Mouse (Mus musculus) gastrocnemius, adult 8-10 months (tissue): ENCODE results near the gene Cdk17. TPM values are rescaled to one million over a fixed set of nuclear protein-coding genes. Genes with fewer than 3 reads are reported as not detected.
A peak's percentile ranks its signal among the peaks of the same experiment; 100 is the strongest.

Experiments used
- DNase-seq, 2 experiments: peaks; one replicate each; pipeline ENCODE4 v3.0.0; 2022; ENCODE audit warnings: low spot score in 2 of 2
- total RNA-seq, 4 experiments: library from RNA; stranded (reverse); gene quantifications; 2 replicates each; pipeline ENCODE4 v1.2.4; 2022

Gene Cdk17
- total RNA-seq, 4 experiments from 2014 or later, result 3.3 to 6.1 (median 4.2) TPM

DNA sequence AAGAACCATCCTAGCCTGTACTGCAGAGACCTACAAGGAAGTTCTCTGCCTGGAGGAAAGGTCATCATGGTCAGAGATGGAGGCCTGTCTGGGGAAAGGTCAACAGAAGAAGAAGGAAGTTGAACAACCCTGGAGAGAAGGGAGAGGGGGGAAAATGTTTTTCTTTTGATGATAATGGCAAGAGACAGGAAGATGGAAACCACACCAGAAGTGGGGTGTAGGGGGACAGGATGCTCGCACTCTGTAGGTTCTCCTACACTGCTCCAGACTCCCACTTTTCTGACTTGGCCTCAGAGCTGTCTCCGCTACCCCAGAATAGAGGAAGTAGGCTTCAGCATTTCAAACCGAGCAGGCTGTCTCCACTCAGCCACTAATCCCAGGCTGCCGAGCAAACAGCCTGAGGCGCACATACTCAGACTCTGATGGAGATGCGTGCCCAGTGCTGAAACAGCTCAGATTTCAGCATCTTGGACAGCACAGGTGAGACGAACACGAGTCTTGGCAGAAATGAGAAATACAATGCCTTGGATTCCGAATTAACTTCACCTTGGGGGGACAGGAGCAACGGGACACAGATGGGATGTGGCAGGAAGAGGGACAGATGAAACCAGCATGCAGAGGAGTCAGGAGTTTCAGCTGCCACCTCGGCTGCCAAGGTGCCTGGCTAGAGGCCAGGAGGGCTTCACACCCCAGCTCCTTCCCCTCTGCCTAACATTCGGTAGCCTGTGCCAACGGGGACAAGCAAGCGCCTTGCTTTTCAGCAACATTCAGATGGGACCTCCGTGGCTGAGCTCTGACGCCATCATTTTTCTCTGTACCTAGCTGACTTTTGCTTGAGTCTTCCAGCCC, 100.7 kb downstream of the Cdk17 start:
- peak in 1 of 2 experiments; percentile 57 for DNase-seq

GRCm38 (mm10) chr10:93261981-93262499, 101.4 kb downstream of the Cdk17 start:
- DNase-seq, result no peak

DNA sequence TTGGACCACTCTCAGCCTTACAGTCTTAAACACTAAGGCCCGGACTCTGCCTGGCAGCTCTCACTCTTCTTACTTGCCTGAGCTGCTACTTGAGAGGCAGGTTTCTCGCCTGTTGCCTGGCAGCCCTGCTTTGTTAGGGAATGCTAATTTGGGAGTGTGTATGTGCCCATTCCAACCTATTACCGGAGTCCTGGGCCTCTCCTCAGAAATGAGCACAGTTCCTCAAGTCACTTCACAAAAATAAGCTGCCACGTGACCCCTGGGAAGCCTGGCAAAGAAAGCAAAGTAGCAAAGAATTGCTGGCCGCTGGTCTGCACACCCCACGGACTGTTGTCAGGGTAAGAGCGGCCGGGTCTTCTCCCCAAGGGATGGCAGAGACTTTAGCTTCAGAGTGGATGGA, 102.8 kb downstream of the Cdk17 start:
- DNase-seq, result no peak

DNA sequence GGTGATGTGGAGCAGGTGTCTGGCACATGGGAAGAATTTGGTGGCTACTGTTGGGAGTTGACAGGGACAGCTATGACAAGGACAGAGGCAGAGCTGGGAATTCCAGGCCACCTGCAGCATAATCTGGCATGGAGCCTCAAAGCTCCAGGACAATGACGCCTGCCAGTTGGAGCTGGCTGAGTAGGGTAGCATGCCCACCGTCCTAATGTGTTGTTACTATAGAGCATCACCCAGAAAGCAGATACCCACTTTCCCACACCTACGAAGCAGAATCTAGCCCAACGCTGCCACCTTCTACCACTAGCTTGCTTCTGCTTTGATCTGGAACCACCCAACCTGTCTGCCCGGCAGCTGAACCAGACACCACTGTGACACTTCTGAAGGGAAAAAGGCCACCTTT, 103.3 kb downstream of the Cdk17 start:
- no peak for DNase-seq

DNA sequence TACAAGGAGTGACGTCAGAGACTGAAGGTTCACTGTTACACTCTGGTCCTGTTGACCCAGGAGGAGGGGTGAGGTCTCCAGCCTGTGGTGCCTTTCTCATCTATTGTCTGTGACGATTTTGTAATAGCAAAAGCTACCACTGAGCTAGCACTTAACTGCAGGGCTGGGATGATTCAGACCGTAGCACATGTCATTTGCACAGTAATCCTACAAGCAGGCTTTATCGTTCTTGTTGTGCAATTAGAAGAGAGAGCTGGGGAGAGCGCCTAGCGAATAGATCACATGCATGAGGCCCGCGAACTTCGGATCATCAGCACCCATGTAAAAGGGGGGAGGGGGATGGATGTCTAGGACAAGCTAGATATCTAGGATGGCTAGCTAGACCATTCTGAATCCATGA, 105.2 kb downstream of the Cdk17 start:
- no peak for DNase-seq

- no peak for DNase-seq
These were observed 105.8 kb downstream of the Cdk17 start for GRCm38 (mm10) chr10:93266521-93266920.

- DNase-seq, result no peak
These were observed 106.8 kb downstream of the Cdk17 start for GRCm38 (mm10) chr10:93267509-93267908.

- no peak for DNase-seq
These were observed 107.7 kb downstream of the Cdk17 start for GRCm38 (mm10) chr10:93268339-93268738.

- no peak for DNase-seq
These were observed 109.1 kb downstream of the Cdk17 start for GRCm38 (mm10) chr10:93269744-93270143.

DNA sequence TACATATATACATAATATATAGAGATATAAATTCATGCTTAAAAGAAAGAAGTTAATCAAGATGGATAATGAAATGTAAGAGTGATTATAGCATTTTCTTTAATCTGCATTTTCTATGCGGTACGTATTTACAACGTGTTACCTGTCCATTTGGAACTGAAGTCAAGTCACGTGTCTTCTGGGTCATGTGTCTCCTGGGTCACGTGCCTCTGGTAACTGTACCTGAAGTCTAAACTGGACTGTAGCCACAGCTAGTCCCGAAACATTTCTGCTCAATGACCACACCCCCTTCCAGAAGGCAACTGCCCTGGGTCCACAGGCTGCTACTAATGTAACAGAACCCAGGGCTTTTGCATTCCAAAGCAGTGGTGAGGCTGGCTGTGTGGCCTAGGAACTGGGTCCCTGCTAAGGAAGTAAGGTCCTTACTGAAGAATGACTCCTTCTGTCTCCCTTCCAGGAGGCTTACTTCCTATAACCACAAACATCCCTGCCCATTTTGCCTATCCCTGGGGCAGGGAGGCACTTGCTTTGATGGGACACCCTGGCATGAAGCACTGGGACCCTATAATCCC, 110.3 kb downstream of the Cdk17 start:
- DNase-seq, result no peak

DNA sequence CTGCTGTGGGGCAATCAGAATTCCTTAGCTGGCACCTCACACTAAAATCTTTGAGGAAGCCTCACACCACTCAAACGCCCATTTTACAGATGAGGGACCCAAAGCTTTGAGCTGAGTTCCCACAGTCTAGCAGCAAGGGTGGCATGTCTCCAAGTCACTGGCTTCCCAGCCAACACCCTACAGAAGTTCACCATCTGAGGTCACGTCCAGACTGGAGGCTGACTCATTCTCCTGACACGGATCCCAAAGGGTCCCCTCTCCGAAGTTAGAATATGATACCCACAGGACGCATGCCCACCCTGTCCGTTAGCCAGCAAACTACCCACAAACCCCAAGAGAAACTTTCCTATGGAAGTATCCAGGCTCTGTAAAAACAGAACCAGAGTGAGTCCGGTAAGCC, 111.2 kb downstream of the Cdk17 start:
- no peak for DNase-seq

- DNase-seq, result no peak
These were observed 112.6 kb downstream of the Cdk17 start for GRCm38 (mm10) chr10:93272986-93273982.

DNA sequence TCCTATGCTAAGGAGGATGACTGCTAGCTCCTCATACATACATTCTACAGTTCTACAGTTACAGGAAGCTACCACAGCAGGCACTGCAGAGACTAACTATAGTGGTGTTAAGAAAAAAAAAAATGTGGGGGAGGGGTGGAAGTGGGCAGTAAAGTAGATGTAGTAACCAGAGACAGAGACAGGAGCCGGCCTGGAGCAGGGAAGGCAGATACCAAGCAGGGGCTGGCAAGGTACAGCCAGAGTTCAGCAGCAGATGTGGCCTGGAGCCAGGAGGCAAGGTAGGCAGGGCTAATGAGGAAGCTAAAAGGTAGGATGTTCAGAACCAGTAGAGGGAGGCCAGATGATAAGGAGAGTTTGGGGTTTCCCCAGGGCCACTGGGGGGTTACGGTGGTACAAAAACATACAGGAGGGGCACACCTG, 113.6 kb downstream of the Cdk17 start:
- DNase-seq, result no peak

- DNase-seq, result no peak
These were observed 114.8 kb downstream of the Cdk17 start for GRCm38 (mm10) chr10:93275212-93276136.

GRCm38 (mm10) chr10:93276349-93276763, 115.7 kb downstream of the Cdk17 start:
- DNase-seq, result peak; percentile 49 to 56

- no peak for DNase-seq
These were observed 116.2 kb downstream of the Cdk17 start for GRCm38 (mm10) chr10:93276857-93277256.

DNA sequence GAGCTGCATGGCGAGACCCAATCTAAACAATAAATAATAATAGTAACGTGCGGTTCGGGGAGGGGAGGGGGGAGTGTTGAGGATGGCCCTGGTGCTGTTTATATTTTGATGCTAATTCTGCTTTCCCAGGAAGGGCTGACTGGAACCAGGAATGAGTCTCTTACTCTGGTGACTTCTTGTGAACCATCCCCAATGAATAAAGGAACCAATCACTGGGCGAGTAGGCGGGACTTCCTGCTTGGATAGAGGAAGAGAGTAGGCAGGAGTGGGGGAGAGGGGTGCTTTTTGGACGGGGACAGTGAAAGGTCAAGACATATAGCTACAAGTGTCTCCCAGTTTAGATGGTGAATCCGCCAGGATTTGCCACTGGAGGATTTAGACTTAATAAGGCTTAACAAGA, 117.7 kb downstream of the Cdk17 start:
- DNase-seq, result no peak

DNA sequence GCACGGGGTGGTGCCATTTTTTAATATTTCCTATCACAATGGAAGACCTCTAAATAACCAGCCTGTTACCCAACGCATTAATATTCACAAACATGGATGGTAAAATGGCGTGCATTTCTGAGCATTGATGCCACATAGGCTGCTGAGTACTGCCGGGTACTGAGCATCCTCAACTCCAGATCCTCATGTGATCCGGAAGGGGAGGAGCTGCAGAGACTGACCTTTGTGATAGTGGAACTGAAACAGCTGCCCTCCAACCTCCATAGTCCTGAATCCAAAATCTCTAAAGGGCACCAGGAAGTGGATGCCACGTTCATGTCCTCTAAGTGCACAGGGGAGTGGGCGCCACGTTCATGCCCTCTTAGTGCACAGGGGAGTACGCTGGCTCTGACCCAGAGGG, 118.4 kb downstream of the Cdk17 start:
- DNase-seq, result no peak

DNA sequence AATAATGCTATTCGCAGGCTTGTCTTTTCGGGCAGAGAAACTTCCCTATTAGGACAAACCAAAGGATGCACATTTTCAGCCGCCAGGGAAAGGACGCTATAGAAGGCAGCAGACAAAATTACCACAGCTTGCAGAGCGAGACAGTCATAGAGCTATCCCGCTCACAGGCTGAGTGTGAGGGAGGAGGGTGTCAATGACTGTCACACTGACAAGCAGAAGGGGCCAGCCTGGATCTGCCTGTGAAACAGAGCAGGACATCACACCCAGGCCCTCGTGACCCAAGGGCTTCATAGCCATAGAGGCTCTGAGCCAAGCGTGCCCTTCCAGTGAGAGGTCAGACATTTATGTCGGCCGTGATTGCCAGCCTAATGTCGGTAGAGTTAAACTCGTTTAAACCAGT, 119.9 kb downstream of the Cdk17 start:
- DNase-seq, result no peak

- no peak for DNase-seq
These were observed 120.4 kb downstream of the Cdk17 start for GRCm38 (mm10) chr10:93281092-93281491.
